Mouse (Mus musculus): ENCODE data around the gene 5530400C23Rik.
"Not testable (repeated sequence)": the region's sequence is repeated elsewhere in the genome, so short reads cannot be mapped to it uniquely, and the experiment has no call there.

The 5530400C23Rik gene

GRCm38 (mm10) chr6:133291916-133292315 lies at the start of gene 5530400C23Rik:
TSS of gene 5530400C23Rik (plus strand) at chr6:133292216.
- not testable (repeated sequence) for DNase-seq

DNA sequence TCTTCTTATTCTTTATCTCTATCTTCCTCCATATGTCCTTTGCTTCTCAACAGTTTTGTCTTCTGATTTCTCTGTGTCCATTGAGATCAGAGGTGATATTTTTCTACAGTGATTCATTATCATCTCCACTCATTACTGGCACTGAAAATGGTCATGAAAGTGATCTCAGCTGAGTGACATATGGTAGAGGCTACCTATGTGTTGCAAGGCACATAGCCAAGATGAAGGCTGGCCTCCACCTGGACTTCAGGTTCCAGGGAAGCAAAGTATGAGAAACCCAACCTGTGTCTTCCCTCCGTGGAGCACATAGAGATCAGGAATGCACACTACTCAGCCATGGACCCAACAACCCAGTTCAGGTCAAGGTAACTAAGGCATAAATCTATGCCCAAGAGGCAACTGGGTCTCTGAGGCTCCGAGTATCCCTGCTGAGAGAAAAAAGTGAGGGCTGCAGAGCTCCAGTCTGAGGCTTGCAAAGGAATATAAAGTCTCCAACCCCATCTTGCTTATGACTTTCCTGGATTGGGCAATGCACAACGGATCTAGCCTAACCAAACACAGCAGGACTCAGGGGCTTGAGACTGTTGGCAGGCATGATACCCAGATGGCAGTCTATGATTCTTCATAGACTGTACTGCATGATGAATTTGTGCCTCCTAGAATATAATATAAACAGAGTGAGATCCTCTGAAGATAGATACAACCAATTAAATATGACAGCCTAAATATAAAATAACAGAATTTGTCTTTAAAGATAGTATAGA lies 14.1 kb downstream of the 5530400C23Rik start:
- DNase-seq, result no peak

DNA sequence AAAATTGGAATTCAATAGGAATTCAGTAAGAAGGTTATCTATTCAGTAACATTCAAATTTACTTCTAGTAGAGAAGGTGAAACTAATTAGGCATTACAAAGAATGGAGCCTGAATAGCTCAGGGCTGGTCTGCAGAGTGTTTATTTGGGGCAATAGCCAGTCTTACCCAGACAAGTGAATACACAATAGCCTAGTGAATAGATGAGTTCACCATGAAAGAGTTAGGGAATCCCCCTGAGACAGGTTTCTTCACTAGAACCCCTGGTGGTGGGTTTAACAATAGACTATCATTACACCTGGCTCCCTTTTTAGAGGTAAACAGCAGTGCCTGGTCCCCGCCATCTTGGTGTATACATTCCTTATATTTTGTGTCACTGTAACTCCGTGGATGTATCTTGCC lies 21.9 kb downstream of the 5530400C23Rik start:
- DNase-seq, result not testable (repeated sequence)

DNA sequence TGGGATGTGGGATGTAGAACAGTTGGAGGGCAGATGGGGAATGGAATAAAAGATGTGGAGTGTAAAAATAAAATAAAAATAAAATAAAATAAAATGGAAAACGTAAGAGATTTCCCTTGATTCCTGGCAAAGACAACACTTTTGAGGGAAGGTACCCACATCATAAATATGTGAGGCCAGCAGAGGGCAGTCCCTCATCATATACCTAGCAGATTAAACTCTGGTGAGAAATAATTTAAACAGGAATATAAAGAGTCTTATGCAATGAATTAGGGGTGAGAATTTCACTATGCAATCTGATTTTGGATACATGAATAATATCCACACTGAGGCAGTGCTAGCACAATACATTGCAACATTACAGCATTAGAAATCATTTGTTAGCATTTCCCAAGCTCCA lies 46.5 kb downstream of the 5530400C23Rik start:
- no peak for DNase-seq

DNA sequence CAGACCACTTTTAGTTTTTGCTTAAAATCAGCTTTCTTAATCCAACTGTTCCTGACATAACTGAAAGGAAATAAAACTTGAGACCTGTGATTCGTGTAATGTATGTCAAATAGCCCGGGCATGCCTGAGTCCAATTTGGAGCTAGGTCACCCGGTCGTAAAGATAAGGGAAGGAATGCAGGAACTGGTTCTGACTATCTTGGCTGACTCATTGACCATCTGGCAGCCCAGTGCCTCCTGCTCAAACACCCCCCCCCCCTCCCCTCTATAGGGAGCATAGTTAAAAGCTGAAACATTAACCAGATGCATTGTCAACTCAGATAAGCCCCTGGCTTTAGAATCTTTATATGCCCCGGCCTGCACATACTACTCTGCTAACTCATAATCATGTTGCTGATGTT lies 49.7 kb downstream of the 5530400C23Rik start:
- DNase-seq, result not testable (repeated sequence)
